Mouse (Mus musculus): ENCODE data around the gene Resp18.

DNA sequence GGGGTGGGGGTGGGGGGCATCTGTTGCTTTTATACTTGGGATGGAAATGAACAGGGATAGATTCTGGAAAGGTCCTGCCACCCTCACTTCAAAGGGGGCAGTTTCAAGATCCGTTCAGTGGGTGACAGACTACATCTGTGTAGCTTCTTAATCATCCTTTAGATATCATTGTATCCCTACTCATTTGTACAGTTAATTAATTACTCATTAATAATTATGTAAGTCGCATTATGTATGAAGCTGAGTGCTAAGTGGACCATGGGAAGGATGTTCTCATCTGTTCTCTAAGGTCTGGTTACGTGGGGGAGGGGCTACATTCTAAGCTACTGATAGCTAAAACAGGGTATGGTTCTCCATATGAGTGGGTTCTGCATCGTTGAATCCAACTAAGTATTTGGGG, 40.5 kb upstream of the Resp18 start:
- TF ChIP-seq POLR2A (IDR thresholded peaks at IDR 0.05; ENCODE audit: borderline replicate concordance, control insufficient read depth, low read depth, low read length) (no peak), CTCF (IDR thresholded peaks at IDR 0.05; ENCODE audit: control insufficient read depth, insufficient read depth, low read length) (no peak)

All from bone marrow, adult 2 months (tissue).